Mouse (Mus musculus): ENCODE data around the gene Gm20924. TPM values are rescaled to one million over a fixed set of nuclear protein-coding genes. Genes with fewer than 3 reads are reported as not detected.
"Not testable (repeated sequence)": the region's sequence is repeated elsewhere in the genome, so short reads cannot be mapped to it uniquely, and the experiment has no call there.

Gene Gm20924
- not detected in 2 replicates for polyA plus RNA-seq (2016; fragmentation: Nextera tagmentation; extraction: Ambion mirVana)

DNA sequence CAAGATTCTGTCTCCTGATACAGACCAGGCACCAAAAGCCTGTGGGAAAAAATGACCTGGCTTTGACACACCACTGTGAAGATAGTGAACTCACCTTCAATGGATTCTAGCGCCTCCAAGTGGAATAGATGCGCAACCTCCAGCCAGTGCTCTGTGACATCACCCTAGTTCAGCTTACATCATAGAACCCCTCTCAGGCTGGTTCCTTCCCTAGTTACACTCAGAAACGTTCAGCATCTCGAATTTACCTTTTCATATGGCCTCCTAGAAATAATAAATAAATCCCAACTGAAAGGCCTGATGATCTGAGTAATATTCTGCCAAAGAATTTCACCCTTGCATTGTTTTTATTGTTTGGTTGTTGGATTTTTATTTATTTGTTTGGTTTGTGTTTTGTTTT, at the start of gene Gm20924:
TSS of gene Gm20924 (minus strand) at position 101 of the 400 bp plus-strand sequence.
- not testable (repeated sequence) for H3K27me3 ChIP-seq (ENCODE audit: low read depth, poor library complexity, severe bottlenecking); H3K4me1 ChIP-seq; H3K4me3 ChIP-seq; DNase-seq (ENCODE audit: low spot score); H3K36me3 ChIP-seq; H3K27ac ChIP-seq; H3K9me3 ChIP-seq (replicated peaks)
- no CpG with 5 or more reads among the region's 4 CpGs for WGBS

Other genes with a start within 250 kb of the Gm20924 start
- gene Gm20736, start 170.2 kb upstream of the Gm20924 start, polyA plus RNA-seq (2016; fragmentation: Nextera tagmentation; extraction: Ambion mirVana): not detected in 2 replicates